Mouse (Mus musculus): Measurements from ENCODE around the gene Max.

The Max gene

GRCm38 (mm10) chr12:76957688-76958087 is 4.3 kb downstream of the Max start:
- in situ Hi-C loops (cut with MboI, MseI), result no loop called here

DNA sequence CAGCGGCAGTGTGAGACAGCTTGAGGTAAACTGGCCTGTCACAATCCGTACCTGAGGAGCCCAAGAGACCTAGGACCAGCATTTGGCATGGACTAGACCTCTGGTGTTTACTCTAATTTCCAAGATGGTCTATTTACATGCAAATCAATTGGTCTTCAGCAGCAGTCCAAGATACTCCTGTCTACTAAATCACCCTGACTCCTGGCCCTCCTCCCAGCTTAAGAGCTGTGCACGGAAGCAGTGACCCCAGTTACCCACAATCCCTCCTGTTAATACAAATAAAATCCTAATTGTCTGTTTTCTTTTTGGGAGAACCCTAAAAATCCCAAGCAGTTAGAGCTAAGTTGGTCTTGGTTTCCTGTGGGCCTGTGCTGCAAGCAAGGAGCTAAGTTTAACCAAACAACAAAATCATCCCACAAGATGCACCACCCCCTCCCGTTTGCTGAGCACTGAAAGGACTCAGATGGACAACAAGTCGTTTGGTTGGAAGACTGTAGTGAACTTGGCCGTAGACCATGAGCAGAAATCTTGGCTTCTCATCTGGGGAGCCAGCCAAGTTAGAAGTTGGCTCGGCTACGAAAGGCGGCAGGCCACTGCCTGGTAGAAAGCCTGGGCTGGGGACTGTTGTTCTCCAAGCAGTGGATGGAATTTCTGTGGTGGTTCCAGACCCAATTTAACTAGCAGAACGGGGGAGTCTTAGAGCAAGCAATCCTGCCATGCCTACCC is 7.1 kb downstream of the Max start:
- in situ Hi-C loops (cut with MboI, MseI), result no loop called here

DNA sequence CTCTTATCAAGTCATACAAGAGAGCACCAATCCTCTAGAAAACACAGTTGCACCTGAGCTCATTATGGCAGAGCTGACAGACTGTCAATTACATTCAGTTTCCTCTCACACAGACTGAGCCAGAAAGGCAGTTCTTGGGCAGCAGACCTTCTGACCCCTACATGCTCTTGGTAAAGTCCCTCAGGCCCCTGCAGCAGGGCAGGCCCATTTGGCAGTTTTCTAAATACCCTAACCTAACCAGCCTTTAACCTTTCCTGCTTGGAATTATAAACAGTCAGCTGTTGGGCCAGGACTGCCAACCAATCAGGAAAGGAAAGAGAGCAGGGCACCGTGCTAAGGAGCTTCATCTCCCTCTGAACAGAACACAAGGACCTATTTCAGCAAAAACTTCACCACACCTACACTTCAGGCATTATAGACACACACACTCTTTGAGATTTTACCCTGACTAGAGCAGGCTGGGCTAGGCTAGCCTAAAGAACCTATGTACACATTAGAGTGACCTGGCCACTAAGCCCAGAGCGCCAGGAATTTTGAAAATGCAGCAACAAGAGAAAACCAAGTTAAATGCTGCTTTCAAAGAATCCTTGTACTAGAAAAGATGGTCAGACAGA is 8.1 kb downstream of the Max start:
- in situ Hi-C loops (cut with MboI, MseI), result no loop called here

GRCm38 (mm10) chr12:76950330-76950729 is 11.7 kb downstream of the Max start:
- in situ Hi-C loops (cut with MboI, MseI), result no loop called here

DNA sequence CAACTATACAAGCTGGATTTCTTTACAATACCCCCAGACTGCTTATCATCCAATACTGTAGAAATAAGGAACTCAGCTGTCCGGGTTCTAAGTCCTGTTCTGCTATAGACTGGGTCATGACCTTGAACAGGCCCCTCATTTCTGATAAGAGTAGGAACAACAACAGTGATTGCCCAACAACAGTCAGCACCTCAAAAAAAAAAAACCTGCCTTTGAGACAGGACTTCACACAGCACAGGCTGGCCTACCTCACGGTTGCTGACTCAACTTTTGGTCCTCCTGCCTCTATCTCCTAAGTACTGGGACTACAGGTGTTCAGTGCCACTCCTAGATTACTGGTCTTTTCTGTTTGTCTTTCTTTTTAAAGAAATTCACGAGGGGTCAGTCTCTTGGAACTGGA is 13.2 kb downstream of the Max start:
- in situ Hi-C loops (cut with MboI, MseI), result no loop called here

- in situ Hi-C loops (cut with MboI, MseI), result no loop called here
These were observed 13.8 kb downstream of the Max start for GRCm38 (mm10) chr12:76948185-76948584.

GRCm38 (mm10) chr12:76947487-76947886 is 14.5 kb downstream of the Max start:
- in situ Hi-C loops (cut with MboI, MseI), result no loop called here

DNA sequence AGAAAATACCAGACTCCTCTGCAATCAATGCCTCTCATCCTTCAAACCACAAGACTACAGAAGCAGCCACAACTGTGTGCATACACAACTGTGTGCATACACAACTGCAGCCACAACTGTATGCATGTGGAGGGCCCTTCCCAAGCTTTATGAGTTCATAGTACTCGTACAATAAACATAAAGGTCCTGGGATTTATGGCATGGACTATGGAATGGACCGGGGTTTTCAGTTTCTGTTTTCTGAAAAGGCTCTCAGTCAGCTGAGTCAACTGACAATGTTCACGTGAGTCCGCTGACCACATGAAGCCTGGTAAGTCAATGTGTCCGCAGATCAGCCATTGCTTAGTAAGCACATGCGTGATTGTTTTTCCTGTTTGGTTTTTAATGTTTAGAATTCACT is 18.5 kb downstream of the Max start:
- in situ Hi-C loops (cut with MboI, MseI), result no loop called here

DNA sequence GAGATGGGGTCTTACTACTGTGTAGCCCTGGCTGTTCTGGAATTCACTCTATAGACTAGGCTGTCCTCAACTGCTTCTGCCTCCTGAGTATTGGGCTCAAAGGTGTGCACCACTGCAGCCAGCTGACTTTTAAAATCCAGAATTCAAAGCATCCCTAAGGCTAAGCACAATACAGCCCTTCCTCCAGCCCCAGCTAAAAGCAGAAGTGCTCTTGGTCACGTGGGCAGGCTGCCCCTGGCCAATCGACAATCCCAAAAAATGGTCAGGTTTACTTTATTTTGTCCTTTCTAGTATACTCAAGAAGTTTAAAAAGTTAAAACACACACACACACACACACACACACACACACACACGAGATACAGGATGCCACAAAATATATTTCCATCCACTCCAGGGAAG is 19.0 kb downstream of the Max start:
- in situ Hi-C loops (cut with MboI, MseI), result no loop called here

DNA sequence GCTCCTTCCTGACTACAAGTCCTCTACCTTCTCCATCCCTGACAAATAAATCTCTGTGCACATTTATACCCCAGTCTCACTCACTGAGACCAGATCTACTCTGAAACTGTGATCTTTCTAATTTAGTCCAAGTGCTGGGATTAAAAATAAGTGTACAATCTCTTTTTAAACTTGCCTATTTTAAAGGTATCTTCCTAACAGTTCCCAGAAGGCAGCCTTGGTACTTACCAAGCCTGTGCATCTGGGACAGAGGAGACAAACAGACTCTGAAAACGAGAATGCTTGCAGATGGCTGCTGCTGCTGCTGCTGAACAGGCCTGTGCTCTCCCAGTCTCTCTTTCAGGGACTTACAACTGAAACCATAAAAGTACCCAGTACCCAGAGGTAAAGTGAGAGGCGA is 19.5 kb downstream of the Max start:
- in situ Hi-C loops (cut with MboI, MseI), result no loop called here

- in situ Hi-C loops (cut with MboI, MseI), result no loop called here
These were observed 20.5 kb downstream of the Max start for GRCm38 (mm10) chr12:76941524-76941923.

GRCm38 (mm10) chr12:76938013-76938412 is 24.0 kb downstream of the Max start:
- in situ Hi-C loops (cut with MboI, MseI), result loop anchor here (5.0 kb wide), 1 partner anchor 406 kb away; the partner anchor contains the start of gene Plekhg3

DNA sequence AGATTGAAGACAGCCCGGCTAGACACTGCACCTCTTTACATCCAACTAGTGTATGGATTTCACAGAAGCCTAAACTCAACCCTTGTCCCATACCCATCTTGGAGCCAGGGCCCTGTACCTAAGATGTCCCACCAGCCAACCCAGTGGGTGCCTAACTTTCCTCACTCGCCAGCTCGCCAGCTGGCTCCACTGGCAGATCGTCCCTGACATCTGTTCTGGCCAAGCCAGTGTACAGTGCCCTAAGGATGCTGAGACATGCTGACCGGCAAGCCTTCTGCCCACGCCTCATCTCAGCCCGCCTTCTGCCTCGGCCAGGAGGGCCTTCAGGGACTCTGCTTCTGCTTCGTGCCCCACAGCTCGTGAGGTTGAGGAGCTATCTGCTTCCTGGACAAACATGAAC is 25.8 kb downstream of the Max start:
- in situ Hi-C loops (cut with MboI, MseI), result loop anchor here (5.0 kb wide), 1 partner anchor 404 kb away; the partner anchor contains the start of gene Plekhg3

- in situ Hi-C loops (cut with MboI, MseI), result no loop called here
These were observed 27.6 kb downstream of the Max start for GRCm38 (mm10) chr12:76934438-76934837.

DNA sequence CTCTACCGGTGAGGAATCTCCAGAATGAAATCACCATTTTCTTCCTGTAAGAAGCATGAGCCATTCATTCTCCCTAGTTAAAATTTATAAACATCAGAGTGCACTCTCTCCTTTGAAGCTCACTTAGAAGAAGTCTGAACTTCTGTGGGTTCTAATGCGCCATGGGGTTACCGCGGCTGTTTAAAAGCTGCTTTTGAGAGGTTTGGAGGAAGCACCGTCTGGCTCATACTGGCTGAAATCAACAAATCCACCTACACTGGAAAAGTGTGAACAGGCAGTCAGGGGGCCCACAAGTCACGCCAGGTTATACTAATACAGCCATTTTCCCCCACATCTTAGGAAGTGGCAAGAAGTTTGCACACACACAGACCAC is 29.3 kb downstream of the Max start:
- in situ Hi-C loops (cut with MboI, MseI), result no loop called here

- in situ Hi-C loops (cut with MboI, MseI), result no loop called here
These were observed 30.0 kb downstream of the Max start for GRCm38 (mm10) chr12:76931739-76932687.

DNA sequence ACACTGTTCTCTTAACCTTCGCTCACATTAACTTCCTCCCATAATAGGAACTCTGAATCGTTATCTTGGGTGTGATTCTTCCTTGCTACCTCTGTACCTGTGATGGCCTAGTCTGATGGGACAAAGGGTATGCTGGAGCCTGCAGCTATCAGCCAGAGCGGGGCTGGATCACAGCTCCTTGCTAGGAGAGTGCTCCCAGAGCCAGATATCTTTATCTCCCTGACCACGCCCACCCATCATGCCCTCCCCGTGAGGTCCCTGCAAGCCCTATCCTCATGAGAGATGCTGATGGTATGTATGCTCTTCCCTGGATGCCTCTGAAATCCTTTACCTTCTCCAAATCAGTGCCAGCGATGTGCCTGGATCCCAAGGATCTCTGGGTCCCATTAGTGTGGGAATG is 31.8 kb downstream of the Max start:
- in situ Hi-C loops (cut with MboI, MseI), result no loop called here

- in situ Hi-C loops (cut with MboI, MseI), result no loop called here
These were observed 34.5 kb downstream of the Max start for GRCm38 (mm10) chr12:76927539-76927938.

GRCm38 (mm10) chr12:76927012-76927411 is 35.0 kb downstream of the Max start:
- in situ Hi-C loops (cut with MboI, MseI), result no loop called here

- in situ Hi-C loops (cut with MboI, MseI), result no loop called here
These were observed 35.6 kb downstream of the Max start for GRCm38 (mm10) chr12:76926338-76926945.

- in situ Hi-C loops (cut with MboI, MseI), result no loop called here
These were observed 36.9 kb downstream of the Max start for GRCm38 (mm10) chr12:76924904-76925604.
